Mouse (Mus musculus): Measurements from ENCODE around the gene Hikeshi. TPM values are rescaled to one million over a fixed set of nuclear protein-coding genes. Genes with fewer than 3 reads are reported as not detected.

The Hikeshi gene
- total and polyA plus RNA-seq, 3 experiments: 61.9 to 79.3 (median 78.1) TPM

GRCm38 (mm10) chr7:89923441-89924180 lies 17.4 kb downstream of the Hikeshi start:
- Histone ChIP-seq H3K9ac (ENCODE audit: low read depth, low read length) (no peak overlapping the region), H3K27me3 (ENCODE audit: control insufficient read depth, insufficient read depth, low read length) (no peaks in the 10 kb centered on the region), H3K27ac (no peak overlapping the region), H3K4me3 (no peak overlapping the region), H3K79me2 (replicated peaks; ENCODE audit: control insufficient read depth, insufficient read depth, low read length) (no peaks in the 10 kb centered on the region), H3K4me1 (ENCODE audit: control insufficient read depth, insufficient read depth, low read length) (no peaks in the 10 kb centered on the region), H3K36me3 (ENCODE audit: control insufficient read depth, insufficient read depth, low read length) (no peaks in the 10 kb centered on the region)
- intact Hi-C loops (cut with DNase I): no loop called here
- TF ChIP-seq EP300 (IDR thresholded peaks at IDR 0.05; ENCODE audit: insufficient read depth, low read depth, low read length) (no peak), CTCF (IDR thresholded peaks at IDR 0.05) (no peak), POLR2A (IDR thresholded peaks at IDR 0.05; ENCODE audit: insufficient read depth, low read depth, low read length) (no peak)
- WGBS: 96% methylated on average over 15 of the region's 15 CpGs
- DNase-seq: no peak

GRCm38 (mm10) chr7:89917776-89918175 lies 23.2 kb downstream of the Hikeshi start:
- 85% methylated on average over 4 of the region's 4 CpGs for whole genome bisulfite sequencing
- Histone ChIP-seq H3K27ac (no peak overlapping the region), H3K79me2 (replicated peaks; ENCODE audit: control insufficient read depth, insufficient read depth, low read length) (no peaks in the 10 kb centered on the region), H3K9ac (ENCODE audit: low read depth, low read length) (no peak overlapping the region), H3K27me3 (ENCODE audit: control insufficient read depth, insufficient read depth, low read length) (no peaks in the 10 kb centered on the region), H3K4me3 (no peak overlapping the region), H3K4me1 (ENCODE audit: control insufficient read depth, insufficient read depth, low read length) (no peaks in the 10 kb centered on the region), H3K36me3 (ENCODE audit: control insufficient read depth, insufficient read depth, low read length) (peaks cover 5% of the 10 kb centered on the region)
- TF ChIP-seq POLR2A (IDR thresholded peaks at IDR 0.05; ENCODE audit: insufficient read depth, low read depth, low read length): no peak
- no peak for TF ChIP-seq EP300 (IDR thresholded peaks at IDR 0.05; ENCODE audit: insufficient read depth, low read depth, low read length)
- no peak for TF ChIP-seq CTCF (IDR thresholded peaks at IDR 0.05)
- no peak for DNase-seq
- intact Hi-C loops (cut with DNase I): no loop called here

GRCm38 (mm10) chr7:89916711-89917110 lies 24.3 kb downstream of the Hikeshi start:
- intact Hi-C loops (cut with DNase I): no loop called here
- Histone ChIP-seq H3K79me2 (replicated peaks; ENCODE audit: control insufficient read depth, insufficient read depth, low read length) (no peaks in the 10 kb centered on the region), H3K27ac (no peak overlapping the region), H3K4me1 (ENCODE audit: control insufficient read depth, insufficient read depth, low read length) (no peaks in the 10 kb centered on the region), H3K9ac (ENCODE audit: low read depth, low read length) (no peak overlapping the region), H3K36me3 (ENCODE audit: control insufficient read depth, insufficient read depth, low read length) (peaks cover 5% of the 10 kb centered on the region), H3K4me3 (no peak overlapping the region), H3K27me3 (ENCODE audit: control insufficient read depth, insufficient read depth, low read length) (no peaks in the 10 kb centered on the region)
- 86% methylated on average over 5 of the region's 5 CpGs for WGBS
- DNase-seq: no peak
- TF ChIP-seq EP300 (IDR thresholded peaks at IDR 0.05; ENCODE audit: insufficient read depth, low read depth, low read length): no peak
- no peak for TF ChIP-seq CTCF (IDR thresholded peaks at IDR 0.05)
- TF ChIP-seq POLR2A (IDR thresholded peaks at IDR 0.05; ENCODE audit: insufficient read depth, low read depth, low read length): no peak

- H3K9ac ChIP-seq (ENCODE audit: low read depth, low read length): no peak overlapping the region
- 68% methylated on average over 3 of the region's 3 CpGs for WGBS
- H3K27me3 ChIP-seq (ENCODE audit: control insufficient read depth, insufficient read depth, low read length): no peaks in the 10 kb centered on the region
- TF ChIP-seq CTCF (IDR thresholded peaks at IDR 0.05) (no peak), POLR2A (IDR thresholded peaks at IDR 0.05; ENCODE audit: insufficient read depth, low read depth, low read length) (no peak), EP300 (IDR thresholded peaks at IDR 0.05; ENCODE audit: insufficient read depth, low read depth, low read length) (no peak)
- H3K36me3 ChIP-seq (ENCODE audit: control insufficient read depth, insufficient read depth, low read length): peaks cover 5% of the 10 kb centered on the region
- H3K79me2 ChIP-seq (replicated peaks; ENCODE audit: control insufficient read depth, insufficient read depth, low read length): no peaks in the 10 kb centered on the region
- intact Hi-C loops (cut with DNase I): no loop called here
- H3K4me3 ChIP-seq: no peak overlapping the region
- no peak overlapping the region for H3K27ac ChIP-seq
- H3K4me1 ChIP-seq (ENCODE audit: control insufficient read depth, insufficient read depth, low read length): no peaks in the 10 kb centered on the region; the same call in 1 of the 2 replicates
- no peak for DNase-seq
These were observed 27.4 kb downstream of the Hikeshi start for GRCm38 (mm10) chr7:89913432-89914158.

GRCm38 (mm10) chr7:89912356-89912755 lies 28.6 kb downstream of the Hikeshi start:
- 88% methylated on average over 3 of the region's 3 CpGs for WGBS
- no peak overlapping the region for H3K27ac ChIP-seq
- H3K4me3 ChIP-seq: no peak overlapping the region
- H3K79me2 ChIP-seq (replicated peaks; ENCODE audit: control insufficient read depth, insufficient read depth, low read length): no peaks in the 10 kb centered on the region
- H3K4me1 ChIP-seq (ENCODE audit: control insufficient read depth, insufficient read depth, low read length): no peaks in the 10 kb centered on the region; the same call in 1 of the 2 replicates
- no peak overlapping the region for H3K9ac ChIP-seq (ENCODE audit: low read depth, low read length)
- H3K27me3 ChIP-seq (ENCODE audit: control insufficient read depth, insufficient read depth, low read length): no peaks in the 10 kb centered on the region
- no peak for DNase-seq
- no peak for TF ChIP-seq EP300 (IDR thresholded peaks at IDR 0.05; ENCODE audit: insufficient read depth, low read depth, low read length)
- TF ChIP-seq CTCF (IDR thresholded peaks at IDR 0.05): no peak
- TF ChIP-seq POLR2A (IDR thresholded peaks at IDR 0.05; ENCODE audit: insufficient read depth, low read depth, low read length): no peak
- no peaks in the 10 kb centered on the region; the same call in 1 of the 2 replicates for H3K36me3 ChIP-seq (ENCODE audit: control insufficient read depth, insufficient read depth, low read length)
- intact Hi-C loops (cut with DNase I): no loop called here

GRCm38 (mm10) chr7:89909711-89910110 lies 31.3 kb downstream of the Hikeshi start:
- DNase-seq: no peak
- Histone ChIP-seq H3K36me3 (ENCODE audit: control insufficient read depth, insufficient read depth, low read length) (no peaks in the 10 kb centered on the region), H3K27me3 (ENCODE audit: control insufficient read depth, insufficient read depth, low read length) (no peaks in the 10 kb centered on the region), H3K4me1 (ENCODE audit: control insufficient read depth, insufficient read depth, low read length) (no peaks in the 10 kb centered on the region; the same call in 1 of the 2 replicates), H3K79me2 (replicated peaks; ENCODE audit: control insufficient read depth, insufficient read depth, low read length) (no peaks in the 10 kb centered on the region), H3K27ac (no peak overlapping the region), H3K9ac (ENCODE audit: low read depth, low read length) (no peak overlapping the region), H3K4me3 (no peak overlapping the region)
- 55% methylated on average over 4 of the region's 4 CpGs for WGBS
- TF ChIP-seq EP300 (IDR thresholded peaks at IDR 0.05; ENCODE audit: insufficient read depth, low read depth, low read length): no peak
- no peak for TF ChIP-seq CTCF (IDR thresholded peaks at IDR 0.05)
- TF ChIP-seq POLR2A (IDR thresholded peaks at IDR 0.05; ENCODE audit: insufficient read depth, low read depth, low read length): no peak
- intact Hi-C loops (cut with DNase I): loop anchor here (2.0 to 5.0 kb wide), 3 partner anchors 392 to 432 kb away; no protein-coding TSS in a partner anchor

Data from heart, adult 2 months (tissue).